Mouse (Mus musculus) urinary bladder, adult 2 months (tissue): Measurements from ENCODE around the gene Engase. TPM values are rescaled to one million over a fixed set of nuclear protein-coding genes. Genes with fewer than 3 reads are reported as not detected.

Experiments used
- DNase-seq: peaks from one replicate; pipeline ENCODE4 v3.0.0; 2022; ENCODE audit warnings: low spot score
- polyA plus RNA-seq: library from polyadenylated mRNA; depleted of rRNA; stranded (reverse); fragments of >200 nt; gene quantifications from 2 replicates; pipeline ENCODE4 v1.2.3, GENCODE M21; 2012

Engase gene
- polyA plus RNA-seq, 1 experiment, result 14.0 TPM

GRCm38 (mm10) chr11:118453886-118454671 is 22.6 kb upstream of the Engase start:
- no peak for DNase-seq

GRCm38 (mm10) chr11:118455788-118456187 is 20.8 kb upstream of the Engase start:
- no peak for DNase-seq

DNA sequence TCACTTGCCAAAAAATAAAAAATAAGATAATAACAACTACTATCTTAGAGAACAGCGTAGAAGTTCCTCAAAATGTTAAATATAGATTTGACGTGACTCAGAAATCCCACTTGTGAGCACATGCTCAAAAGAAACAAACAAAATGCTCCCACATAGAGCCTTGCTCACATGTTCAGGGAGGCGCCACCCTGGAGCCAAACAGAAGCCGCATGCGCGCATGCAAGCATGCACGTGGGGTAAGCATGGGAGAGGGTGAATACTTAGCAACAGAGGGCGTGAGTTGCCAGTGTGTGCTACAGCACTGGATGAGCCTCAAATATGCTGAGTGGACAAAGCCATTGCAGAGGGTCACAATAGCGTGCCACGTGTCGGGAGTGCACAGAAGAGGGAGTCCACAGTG is 19.7 kb upstream of the Engase start:
- no peak for DNase-seq

DNA sequence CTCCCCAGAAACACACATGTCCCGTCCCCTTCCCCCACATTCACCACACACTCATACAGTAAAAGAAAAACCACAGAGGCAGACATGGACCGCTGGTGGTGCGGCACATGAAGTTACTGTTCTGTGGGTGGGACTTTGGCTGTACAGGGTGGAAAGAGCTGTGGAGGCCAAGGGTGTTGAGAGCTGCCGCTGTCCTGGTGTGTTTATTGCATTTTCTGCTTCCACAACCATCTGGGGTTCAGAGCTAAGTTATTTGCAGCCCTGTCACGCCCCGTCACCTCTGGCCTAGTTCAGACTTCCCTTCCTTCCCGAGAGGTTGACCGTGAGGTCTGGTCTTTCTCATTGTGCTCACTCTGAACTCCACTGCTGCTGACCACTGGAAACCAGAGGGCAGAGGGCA is 17.6 kb upstream of the Engase start:
- no peak for DNase-seq

DNA sequence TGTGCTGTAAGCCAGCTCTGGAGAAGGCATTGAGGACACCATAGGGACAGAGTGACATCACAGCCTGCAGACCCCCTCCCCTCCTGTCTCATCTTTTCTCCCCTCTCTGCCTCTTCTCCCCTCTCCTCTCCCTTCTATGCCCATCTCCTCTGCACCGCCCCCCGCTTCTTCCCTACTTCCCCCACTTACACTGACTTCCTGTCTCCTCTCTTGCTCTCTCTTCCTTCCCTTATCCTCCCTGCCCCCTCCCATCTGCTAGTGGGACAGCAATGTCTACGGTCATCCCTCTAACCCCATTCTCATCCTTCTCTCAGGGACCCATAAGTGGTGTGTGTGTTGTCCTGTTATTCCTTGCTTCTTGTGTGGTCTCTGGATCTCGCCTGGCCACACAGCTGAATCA is 17.1 kb upstream of the Engase start:
- DNase-seq, result no peak

DNA sequence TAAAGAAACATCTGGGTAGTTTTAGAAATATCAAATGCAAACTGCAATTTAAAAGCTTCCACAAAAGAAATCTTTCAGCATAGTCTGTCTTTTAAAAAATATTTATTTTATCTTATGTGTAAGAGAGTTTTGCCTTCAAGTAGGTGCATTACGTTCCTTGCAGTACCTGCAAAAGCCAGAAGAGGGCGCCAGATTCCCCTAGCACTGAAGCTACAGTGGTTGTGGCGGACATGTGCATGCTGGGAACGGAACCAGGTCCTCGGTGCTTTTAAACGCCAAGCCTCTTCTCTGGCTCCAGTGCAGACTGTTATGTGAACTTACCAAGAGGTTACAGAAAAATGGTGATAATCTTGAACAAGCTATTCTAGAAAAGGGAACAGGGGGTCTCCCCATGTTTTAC is 16.3 kb upstream of the Engase start:
- DNase-seq, result no peak

GRCm38 (mm10) chr11:118467441-118468035 is 9.1 kb upstream of the Engase start:
- no peak for DNase-seq

DNA sequence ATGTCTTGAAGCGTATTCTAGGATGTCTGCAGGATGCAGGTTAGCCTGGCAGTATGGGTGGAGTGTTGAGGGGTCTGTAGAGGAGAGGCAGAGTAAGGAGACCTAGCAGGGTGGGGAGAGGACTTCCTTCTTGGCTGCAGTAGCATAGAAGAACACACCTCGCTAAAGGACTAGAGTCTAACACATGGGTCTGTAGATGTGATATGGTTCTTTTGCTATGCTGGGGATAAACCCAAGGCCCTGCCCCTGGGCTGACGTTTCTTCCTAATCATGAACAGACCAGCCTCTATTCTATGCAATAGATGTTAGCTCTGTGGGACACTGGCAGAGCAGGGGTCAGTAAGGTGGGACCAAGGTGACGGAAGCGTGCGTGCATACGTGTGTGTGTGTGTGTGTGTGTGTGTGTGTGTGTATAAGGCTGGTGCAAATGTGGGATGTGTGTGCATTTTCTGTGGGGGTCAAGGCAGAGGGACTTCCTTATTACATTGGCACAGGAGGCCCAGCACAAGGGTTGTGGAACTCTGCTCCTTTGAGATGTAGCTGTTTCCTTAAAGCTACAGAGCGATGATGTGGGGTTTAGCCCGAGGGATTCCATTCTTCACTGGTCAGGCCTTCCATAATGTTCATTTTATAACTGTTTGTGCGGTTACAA is 7.0 kb upstream of the Engase start:
- no peak for DNase-seq

- DNase-seq, result no peak
Observed at GRCm38 (mm10) chr11:118470234-118470966, 6.2 kb upstream of the Engase start.

GRCm38 (mm10) chr11:118471676-118472075 is 5.0 kb upstream of the Engase start:
- DNase-seq, result no peak

DNA sequence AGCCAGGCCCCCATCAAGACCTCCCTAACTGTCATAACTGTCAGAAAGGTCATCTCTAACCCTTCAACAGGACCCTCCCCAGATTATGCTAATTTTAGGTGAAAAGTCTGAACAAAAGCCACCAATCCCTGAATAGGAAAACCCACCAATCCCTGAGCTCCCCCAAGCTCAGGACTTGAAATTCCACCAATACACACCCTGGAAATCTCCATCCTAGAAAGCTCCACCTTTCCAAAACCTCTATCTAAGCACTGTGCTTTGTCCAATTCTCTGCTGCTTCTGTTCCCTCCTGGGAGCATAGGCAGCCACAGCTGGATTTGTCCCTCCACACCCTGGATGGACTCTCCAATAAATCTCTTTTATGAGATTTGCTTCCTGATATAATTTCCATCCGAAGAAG is 3.5 kb upstream of the Engase start:
- DNase-seq, result no peak

DNA sequence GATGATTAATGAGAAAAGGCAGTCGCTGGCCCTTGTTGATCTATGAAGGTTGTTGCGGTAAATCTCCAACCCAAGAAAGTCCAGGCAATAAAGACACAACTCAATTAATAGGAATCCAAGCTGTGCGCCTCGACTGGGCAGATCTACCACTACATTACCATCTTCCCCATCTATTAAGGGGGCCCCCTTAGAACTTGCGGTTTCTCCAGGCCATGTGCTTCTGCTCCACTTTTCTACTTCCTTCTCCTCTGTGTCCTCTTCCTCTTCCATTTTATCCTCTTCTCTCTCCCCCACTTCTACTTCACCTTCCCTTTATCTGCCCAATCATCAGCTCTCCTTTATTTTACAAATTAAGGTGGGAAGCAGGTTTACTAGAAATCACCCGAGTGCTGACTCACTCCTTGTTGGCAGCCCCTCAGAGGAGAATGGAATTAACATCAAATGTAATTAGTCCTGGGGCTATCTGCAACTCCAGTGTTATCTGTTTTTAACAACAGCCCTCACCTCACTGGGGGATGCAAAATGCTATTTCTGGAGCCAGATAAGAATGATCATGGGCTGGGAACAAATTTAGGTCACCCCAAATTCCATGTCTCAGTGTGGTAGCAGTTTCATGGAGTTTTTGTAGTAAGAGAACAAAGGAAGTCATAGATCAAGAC is 2.7 kb upstream of the Engase start:
- DNase-seq, result no peak

DNA sequence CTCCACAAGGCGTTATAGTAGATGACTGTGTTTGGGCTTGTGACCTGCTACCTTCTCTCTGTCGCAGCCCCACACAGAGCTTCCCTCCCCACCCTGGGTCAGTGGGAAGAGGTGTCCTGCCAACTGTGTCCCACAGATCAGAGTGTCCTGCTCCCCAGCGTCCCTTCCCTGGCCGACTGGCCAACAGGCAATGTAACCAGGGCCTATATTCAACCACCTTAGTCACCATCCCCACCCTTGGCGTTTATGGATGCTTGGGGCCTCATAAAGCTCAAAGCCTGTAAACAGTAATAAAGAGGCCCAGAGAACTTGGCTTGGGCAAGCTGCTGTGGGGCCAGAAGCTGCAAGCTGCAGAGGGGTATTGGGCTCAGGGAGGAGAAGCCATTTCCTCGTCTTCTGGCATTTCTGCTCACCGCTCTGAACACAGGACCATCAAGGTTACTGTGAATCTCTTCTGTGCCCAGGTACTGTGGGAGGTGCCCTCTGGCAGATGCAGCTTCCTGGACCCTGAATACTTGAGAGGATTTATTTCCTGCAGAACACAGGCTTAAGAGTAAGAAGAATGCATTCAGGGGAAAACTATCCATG is 1.0 kb upstream of the Engase start:
- no peak for DNase-seq

- DNase-seq, result no peak
Observed at GRCm38 (mm10) chr11:118479776-118480175, 3.1 kb downstream of the Engase start.

- DNase-seq, result no peak
Observed at GRCm38 (mm10) chr11:118481231-118481630, 4.6 kb downstream of the Engase start.

GRCm38 (mm10) chr11:118481751-118482150 is 5.1 kb downstream of the Engase start:
- no peak for DNase-seq

DNA sequence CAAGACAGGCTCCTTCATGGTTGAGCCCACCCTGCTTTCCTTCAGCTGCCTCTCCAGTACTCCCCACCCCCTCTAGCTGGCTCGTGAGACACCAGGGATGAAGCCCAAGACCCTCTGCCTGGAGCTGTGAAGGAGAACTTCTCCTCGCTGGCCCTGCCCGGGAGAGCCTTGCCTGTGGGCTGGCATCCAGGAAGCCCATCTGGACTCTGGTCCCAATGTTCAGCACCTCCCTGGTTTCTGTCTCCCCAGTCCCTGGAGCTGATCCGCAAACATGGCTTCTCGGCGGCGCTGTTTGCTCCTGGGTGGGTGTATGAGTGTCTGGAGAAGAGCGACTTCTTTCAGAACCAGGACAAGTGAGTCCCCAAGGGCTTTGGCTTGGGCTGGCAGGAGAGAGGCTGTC is 7.5 kb downstream of the Engase start:
- DNase-seq, result no peak

GRCm38 (mm10) chr11:118485338-118485737 is 8.7 kb downstream of the Engase start:
- DNase-seq, result no peak

DNA sequence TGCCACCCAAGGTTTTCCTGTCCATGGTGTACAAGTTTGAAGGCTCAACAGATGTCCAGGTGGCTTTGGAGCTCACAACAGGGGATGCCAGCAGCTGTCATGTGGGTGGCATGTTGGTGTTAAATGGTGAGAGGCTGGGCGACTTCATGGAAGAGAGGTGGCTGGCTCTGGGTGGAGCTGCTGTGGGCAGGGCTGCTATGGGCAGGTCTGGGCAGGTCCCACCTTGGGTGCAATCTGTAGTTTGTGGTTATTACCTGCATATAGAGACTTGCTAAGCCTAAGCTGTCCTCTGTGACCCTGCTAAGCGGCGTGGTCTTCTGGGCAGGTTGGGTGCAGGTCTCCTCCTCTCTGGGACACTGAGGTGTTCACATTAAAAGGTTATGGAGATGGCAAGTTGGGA is 9.2 kb downstream of the Engase start:
- no peak for DNase-seq

DNA sequence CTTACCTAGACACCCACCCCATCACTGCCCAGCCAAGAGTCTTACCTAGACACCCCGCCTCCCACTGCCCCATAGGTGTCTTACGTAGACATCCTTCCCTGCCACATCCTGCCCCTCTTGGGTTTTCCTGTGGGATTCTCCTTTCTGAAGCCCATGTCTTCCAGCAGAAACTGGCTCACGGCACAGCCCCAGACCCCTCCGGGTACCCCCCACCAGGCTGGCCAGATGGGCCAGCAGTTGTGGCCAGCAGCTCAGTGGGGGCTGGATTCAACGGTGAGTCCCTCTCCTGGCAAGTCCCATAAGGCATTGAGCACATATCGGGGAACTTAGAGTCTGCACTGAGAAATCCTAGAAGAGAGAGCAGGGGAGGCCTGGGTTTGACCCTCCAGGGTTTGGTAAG is 9.7 kb downstream of the Engase start:
- no peak for DNase-seq
